Mouse (Mus musculus) urinary bladder, adult 18-20 months (tissue): ENCODE data around the gene Akap14.
A peak's percentile ranks its signal among the peaks of the same experiment; 100 is the strongest.
"Not testable (repeated sequence)": the region's sequence is repeated elsewhere in the genome, so short reads cannot be mapped to it uniquely, and the experiment has no call there.

ENCODE experiments used
- DNase-seq, 2 experiments: peaks; one replicate each; pipeline ENCODE4 v3.0.0; 2022; ENCODE audit warnings: low spot score in 2 of 2, mixed read lengths in 2 of 2

Akap14 gene

GRCm38 (mm10) chrX:37168742-37169141 is at the start of gene Akap14:
Akap14 (minus strand) TSS chrX:37168842.
- DNase-seq, result no peak

DNA sequence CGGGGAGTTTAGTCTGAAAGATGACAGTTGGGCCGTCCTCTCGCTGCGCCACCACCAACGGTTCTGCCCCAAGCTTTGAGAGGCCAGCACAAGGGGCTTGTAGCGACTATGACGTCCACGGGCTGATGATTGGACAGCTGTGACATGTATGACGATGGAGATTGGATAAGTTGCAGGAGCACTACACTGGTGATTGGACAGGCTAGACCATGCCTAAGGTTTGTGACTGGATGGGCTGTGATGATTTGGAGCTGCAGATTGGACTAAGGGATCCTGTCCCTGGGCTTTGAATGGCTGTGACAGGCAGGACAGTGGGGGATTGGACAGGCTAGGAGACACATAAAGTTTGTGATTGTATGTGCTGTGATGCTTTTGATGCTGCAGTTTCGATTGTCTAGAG is 42.3 kb upstream of the Akap14 start, which contains the start of gene Gm9:
TSS of gene Gm9 (minus strand) at position 101 of the 400 bp plus-strand sequence.
- no peak for DNase-seq

GRCm38 (mm10) chrX:37198676-37199075 is 30.0 kb upstream of the Akap14 start:
- no peak for DNase-seq

GRCm38 (mm10) chrX:37191744-37192379 is 23.2 kb upstream of the Akap14 start:
- DNase-seq, result peak in 1 of 2 experiments; percentile 16

DNA sequence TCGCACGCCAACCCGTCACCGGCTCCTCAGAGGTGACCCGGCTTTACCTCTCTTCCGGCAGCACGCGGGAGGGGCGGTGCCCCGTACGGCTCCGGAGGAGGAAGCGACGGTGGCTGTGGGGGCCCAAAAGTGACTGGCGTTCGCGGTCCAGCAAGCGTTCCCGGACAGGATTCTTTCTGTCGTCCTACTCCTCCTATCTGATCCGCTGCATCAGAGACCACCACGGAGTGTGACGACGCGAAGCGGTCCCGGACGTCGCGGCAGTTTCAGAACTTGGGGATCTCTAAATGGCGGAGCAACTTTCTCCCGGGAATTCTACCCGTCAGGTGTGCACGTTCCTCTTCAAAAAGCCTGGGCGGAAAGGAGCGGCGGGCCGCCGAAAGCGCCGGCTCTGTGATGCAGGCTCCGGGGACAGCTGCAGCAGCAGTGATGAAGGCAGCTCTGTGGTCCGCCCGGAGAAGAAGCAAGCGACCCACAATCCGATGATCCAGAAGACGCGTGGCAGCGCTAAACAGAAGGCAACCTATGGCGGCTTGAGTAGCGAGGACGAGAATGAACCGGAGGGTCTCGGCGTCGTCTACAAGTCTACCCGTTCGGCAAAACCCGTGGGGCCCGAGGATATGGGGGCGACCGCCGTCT is 22.6 kb upstream of the Akap14 start, which contains the start of the genes Ndufa1 and Rnf113a1:
TSS of gene Ndufa1 (minus strand) at position 59 of the 639 bp plus-strand sequence.
TSS of gene Rnf113a1 (plus strand) at position 141 of the 639 bp plus-strand sequence.
- DNase-seq, result peak; percentile 69 to 75

DNA sequence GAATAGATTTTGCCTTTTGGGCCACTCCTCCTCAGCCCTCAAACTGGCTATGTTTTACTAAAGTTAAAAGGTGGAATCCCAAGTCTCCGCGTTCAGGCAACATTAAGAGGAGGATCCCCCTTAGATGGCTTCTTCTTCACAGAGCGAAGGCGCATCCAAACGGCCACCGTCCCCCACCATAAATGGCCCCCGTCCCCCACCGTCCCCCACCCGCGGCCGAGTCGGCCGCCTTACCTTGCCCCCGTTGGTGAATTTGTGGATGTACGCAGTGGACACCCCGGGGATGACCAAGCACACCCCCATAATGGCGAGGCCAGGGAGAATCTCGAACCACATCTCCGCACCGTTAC is 22.1 kb upstream of the Akap14 start:
- no peak for DNase-seq

DNA sequence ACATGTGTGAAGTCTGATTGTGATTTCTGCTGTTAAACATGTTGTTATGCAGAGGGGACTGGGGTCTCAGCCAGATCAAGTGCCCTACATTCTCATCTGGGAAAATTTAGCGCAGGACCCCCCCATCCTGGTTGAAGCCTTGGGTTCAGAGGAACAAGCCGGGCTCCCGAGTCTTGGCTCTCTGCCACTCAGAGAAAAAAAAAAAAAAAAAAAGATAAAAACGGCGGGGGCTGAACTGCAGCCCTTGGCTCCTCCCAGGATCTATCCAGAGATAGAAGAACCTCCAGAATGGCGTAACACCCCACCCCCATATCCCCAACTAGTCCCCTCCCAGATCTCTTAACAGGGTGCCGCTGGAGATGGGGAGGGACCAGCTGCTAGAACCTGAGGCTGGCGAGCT is 15.8 kb upstream of the Akap14 start:
- not testable (repeated sequence) for DNase-seq

DNA sequence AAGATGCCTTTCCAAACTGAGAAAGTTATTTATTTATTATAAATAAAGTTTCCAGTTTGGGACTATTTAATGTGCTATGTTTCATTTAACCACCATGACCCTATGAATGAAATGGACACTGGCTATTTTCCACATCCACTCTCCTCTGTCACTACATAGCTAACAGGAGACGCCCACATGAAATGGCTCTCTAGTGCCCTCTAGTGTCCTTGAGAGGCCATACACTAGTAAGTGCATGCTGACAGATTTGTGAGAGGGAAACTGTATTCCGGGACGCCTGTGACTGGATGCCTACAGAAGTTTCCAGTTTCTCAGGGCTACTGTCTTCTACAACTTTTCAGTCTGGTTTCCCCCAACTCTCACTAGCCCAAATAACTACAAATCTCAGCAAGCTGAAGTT is 1.6 kb downstream of the Akap14 start:
- no peak for DNase-seq

- DNase-seq, result no peak
These were observed 5.5 kb downstream of the Akap14 start for GRCm38 (mm10) chrX:37163115-37163514.

DNA sequence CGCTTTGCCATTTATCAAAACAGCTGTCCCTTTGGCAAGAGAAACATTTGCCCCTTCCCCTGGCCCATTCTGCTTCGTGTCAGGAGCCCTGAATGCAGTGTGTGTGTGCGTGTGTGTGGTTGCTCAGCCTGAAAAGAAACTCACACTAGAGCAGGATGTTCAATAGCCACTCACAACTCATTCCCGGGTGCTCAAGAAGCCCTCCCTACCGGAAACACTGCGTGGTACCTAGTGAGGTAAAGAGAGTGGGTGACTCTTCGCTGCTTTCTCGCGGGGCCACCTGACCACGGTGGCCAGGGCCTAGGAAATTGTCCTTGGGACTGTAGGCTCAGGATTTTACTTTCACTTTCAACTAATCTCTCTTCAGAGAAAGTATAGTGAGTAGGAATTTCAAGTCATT is 7.5 kb downstream of the Akap14 start:
- no peak for DNase-seq

DNA sequence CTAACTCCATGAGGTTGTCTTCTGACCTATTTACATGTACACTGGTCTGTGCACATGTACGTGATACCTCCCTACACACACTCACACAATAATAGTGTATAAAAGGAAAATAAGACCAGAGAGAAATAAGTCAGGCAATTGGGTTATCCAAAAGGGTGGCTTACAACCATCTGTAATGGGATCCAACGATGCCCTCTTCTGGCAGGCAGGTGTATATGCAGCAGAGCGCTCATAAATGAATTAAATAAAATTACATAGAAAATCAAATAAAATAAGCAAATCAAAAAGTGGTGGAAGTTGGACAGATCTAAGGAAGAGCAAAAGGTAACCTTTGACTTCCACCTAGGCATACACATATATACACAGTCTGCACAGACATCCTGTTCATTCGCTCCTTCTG is 10.8 kb downstream of the Akap14 start:
- no peak for DNase-seq

DNA sequence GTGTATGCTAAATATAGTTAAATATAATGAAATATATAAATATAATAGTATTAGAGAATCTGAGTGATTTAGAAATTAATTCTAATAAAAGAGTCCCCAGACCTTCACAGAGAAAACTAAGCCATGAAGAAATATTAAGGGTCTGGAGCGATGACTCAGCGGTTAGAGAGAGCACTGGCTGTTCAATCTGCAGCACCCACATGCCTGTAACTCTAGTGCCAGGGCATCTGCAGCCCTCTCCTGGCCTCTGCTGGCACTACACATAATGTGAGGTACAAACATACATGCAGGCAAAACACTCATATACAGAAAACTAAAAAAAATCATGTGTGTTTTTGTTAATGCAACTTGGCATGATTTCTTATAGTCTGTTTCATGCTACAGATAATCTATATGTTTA is 23.7 kb downstream of the Akap14 start:
- DNase-seq, result no peak

- DNase-seq, result not testable (repeated sequence)
These were observed 24.1 kb downstream of the Akap14 start for GRCm38 (mm10) chrX:37144498-37144897.

- DNase-seq, result no peak
These were observed 26.9 kb downstream of the Akap14 start for GRCm38 (mm10) chrX:37141732-37142131.

GRCm38 (mm10) chrX:37126671-37127358 is 41.8 kb downstream of the Akap14 start, which contains the start of gene Nkap:
Nkap (plus strand) TSS chrX:37126795.
- peak; percentile 45 to 47 for DNase-seq

GRCm38 (mm10) chrX:37125511-37125910 is 43.1 kb downstream of the Akap14 start:
- DNase-seq, result no peak

- DNase-seq, result no peak
These were observed 48.4 kb downstream of the Akap14 start for GRCm38 (mm10) chrX:37120212-37120611.

DNA sequence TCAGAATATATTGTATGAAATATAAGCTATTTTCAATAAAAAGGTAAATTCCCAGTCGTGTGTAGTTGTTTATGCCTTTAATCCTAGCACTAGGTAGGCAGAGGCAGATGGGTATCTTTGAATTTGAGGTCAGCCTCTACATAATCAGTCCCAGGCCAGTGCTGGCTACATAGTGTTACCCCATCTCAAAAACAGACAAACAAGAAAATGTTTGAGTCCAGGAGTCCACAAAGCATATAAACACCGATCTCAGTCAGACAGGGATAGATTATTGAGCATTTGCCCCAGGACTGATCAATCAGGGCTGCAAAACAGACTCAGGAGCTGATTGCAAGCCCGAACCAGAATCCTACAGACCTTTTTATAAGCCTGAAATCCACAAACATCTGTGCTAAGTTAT is 49.1 kb downstream of the Akap14 start:
- no peak for DNase-seq

GRCm38 (mm10) chrX:37117085-37117484 is 51.6 kb downstream of the Akap14 start:
- DNase-seq, result no peak

DNA sequence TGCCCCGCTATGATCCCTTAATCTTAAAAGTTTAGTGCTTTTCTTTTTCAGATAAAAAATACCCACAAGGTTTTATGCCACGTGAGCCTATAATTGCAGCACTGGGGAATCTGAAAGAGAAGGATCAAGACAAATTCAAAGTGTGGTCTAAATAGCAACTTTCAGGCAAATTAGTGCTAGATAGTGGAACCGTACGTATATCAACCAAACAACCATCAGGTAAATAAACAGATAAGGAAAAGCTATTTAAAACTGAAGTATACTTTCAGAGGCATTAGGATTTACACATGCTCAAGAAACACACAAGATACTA is 57.8 kb downstream of the Akap14 start:
- no peak for DNase-seq

GRCm38 (mm10) chrX:37110193-37110880 is 58.3 kb downstream of the Akap14 start, which contains the start of gene Upf3b:
Upf3b (minus strand) TSS chrX:37110322.
- DNase-seq, result peak; percentile 46 to 88

GRCm38 (mm10) chrX:37109526-37110192 is 59.0 kb downstream of the Akap14 start:
- no peak for DNase-seq
